Mouse (Mus musculus) forebrain, postnatal 0 days (tissue): Measurements from ENCODE around the gene Siae. TPM values are rescaled to one million over a fixed set of nuclear protein-coding genes. Genes with fewer than 3 reads are reported as not detected.

ENCODE experiments used
- ATAC-seq: fragments of 200-750 bp; cut with Nextera tagmentation; 2 replicates; pipeline ENCODE4 v1.8.0; 2017; ENCODE audit warnings: mild to moderate bottlenecking, moderate library complexity
- DNase-seq: peaks from one replicate; pipeline ENCODE4 v3.0.0-alpha.2; 2015
- H3K27ac ChIP-seq: fragments of 300-500 bp; sonication (generic); 2 replicates; pipeline ENCODE4 v1.5.1; 2014; ENCODE audit warnings: low read depth, mild to moderate bottlenecking, antibody characterized with exemption, low read length, moderate library complexity, mixed read lengths
- H3K27me3 ChIP-seq: fragments of 300-500 bp; sonication (generic); 2 replicates; pipeline ENCODE4 v1.6.1; 2014; ENCODE audit warnings: mild to moderate bottlenecking, low read length, mixed read lengths; ENCODE audit not compliant: insufficient read depth
- H3K36me3 ChIP-seq: fragments of 300-500 bp; sonication (generic); 2 replicates; pipeline ENCODE4 v1.6.1; 2014; ENCODE audit warnings: mild to moderate bottlenecking, moderate library complexity; ENCODE audit not compliant: insufficient read depth
- H3K4me1 ChIP-seq: fragments of 300-500 bp; sonication (generic); 2 replicates; pipeline ENCODE4 v1.6.1; 2014; ENCODE audit warnings: antibody characterized with exemption; ENCODE audit not compliant: insufficient read depth
- H3K4me2 ChIP-seq: fragments of 300-500 bp; sonication (generic); 2 replicates; pipeline ENCODE4 v1.6.1; 2014; ENCODE audit warnings: low read depth, mild to moderate bottlenecking, moderate library complexity
- H3K4me3 ChIP-seq: fragments of 300-500 bp; sonication (generic); 2 replicates; pipeline ENCODE4 v1.5.1; 2014; ENCODE audit warnings: low read depth, low read length, mixed read lengths
- H3K9ac ChIP-seq: fragments of 300-500 bp; sonication (generic); 2 replicates; pipeline ENCODE4 v1.6.1; 2014; ENCODE audit warnings: mild to moderate bottlenecking
- H3K9me3 ChIP-seq: fragments of 300-500 bp; sonication (generic); 2 replicates; pipeline ENCODE4 v1.6.1; 2016; ENCODE audit warnings: low read length
- CTCF ChIP-seq: sonication (generic); IDR thresholded peaks from 2 replicates; pipeline ENCODE4 v1.5.1; 2016; ENCODE audit warnings: antibody characterized with exemption, control low read depth, low read depth
- WGBS: fragments of 180-500 bp; shearing (Covaris S2); extraction: QIAGEN DNeasy Blood & Tissue Kit; methylation state at CpG from one replicate; pipeline ENCODE4 v1.1.7; 2014; 5-methylcytosine and 5-hydroxymethylcytosine counted together
- polyA plus RNA-seq: library from polyadenylated mRNA; unstranded; fragments of >200 nt; fragmentation: Nextera tagmentation; extraction: Ambion mirVana; gene quantifications from 2 replicates; pipeline ENCODE4 v1.2.1, GENCODE M21; 2015
- total RNA-seq: library from RNA; depleted of rRNA; stranded (reverse); fragments of >200 nt; gene quantifications from 2 replicates; pipeline ENCODE4 v1.2.3, GENCODE M21; 2014

The Siae gene
- total and polyA plus RNA-seq, 2 experiments from 2014 or later, result 13.7 to 13.8 TPM

DNA sequence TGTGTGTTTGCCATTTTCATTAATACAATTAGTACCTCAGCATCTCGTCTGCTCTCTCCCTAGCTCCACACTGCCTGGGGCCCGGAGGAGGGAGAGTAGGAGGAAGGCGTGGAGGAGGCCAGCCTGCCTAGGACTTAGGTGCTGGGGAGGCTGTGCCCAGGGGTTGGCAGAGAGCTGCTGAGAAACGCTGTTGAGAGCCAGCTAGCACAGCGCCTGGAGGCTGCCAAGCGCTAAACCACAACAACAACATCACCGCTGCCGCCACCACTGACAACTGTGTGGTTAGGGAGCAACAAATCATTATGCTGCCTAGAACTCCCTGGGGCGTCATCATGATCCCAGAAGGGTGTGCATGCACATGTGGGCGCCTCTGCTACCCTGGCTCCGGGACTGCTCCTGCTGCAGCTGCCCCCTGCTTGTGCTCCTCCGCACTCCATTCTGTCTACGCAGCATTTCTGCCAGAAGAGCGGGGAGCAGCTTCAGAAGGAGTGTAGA lies 21.0 kb downstream of the Siae start:
- DNase-seq, result peak; percentile 63
- Histone ChIP-seq H3K36me3 (no peaks in the 10 kb centered on the region), H3K27me3 (no peaks in the 10 kb centered on the region), H3K27ac (peak overlapping the region; percentile 64), H3K4me2 (peak overlapping the region; percentile 39), H3K4me1 (no peaks in the 10 kb centered on the region), H3K4me3 (no peak overlapping the region), H3K9me3 (no peaks in the 10 kb centered on the region), H3K9ac (no peak overlapping the region)
- ATAC-seq, result peak; percentile 84
- WGBS, result 22% methylated on average over 14 of the region's 14 CpGs
- no peak for TF ChIP-seq CTCF

DNA sequence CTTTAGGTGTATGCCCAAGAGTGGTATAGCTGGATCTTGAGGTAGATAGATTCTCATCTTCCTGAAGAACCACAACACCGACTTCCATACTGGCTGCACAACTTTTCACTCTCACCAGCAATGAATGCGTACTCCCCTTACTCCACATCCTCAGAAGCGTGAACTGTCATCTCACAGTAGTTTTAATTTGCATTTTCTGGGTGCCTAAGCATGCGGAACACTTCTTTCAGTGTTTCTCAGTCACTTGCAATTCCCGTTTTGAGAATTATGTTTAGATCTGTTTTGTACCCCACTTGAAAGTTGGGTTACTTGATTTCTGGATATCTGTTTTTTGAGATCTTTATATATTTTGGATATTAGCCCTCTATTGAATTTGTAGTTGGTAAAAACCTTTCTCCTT lies 28.1 kb downstream of the Siae start:
- DNase-seq, result no peak
- Histone ChIP-seq H3K27ac (no peak overlapping the region), H3K36me3 (no peaks in the 10 kb centered on the region), H3K4me1 (no peaks in the 10 kb centered on the region), H3K9me3 (no peaks in the 10 kb centered on the region), H3K27me3 (no peaks in the 10 kb centered on the region), H3K4me2 (no peak overlapping the region), H3K9ac (no peak overlapping the region), H3K4me3 (no peak overlapping the region)
- no peak for ATAC-seq
- 88% methylated on average over 5 of the region's 5 CpGs for WGBS
- TF ChIP-seq CTCF, result no peak

- H3K27ac ChIP-seq, result no peak overlapping the region
- TF ChIP-seq CTCF, result no peak
- no peaks in the 10 kb centered on the region for H3K27me3 ChIP-seq
- peak; percentile 43; the same call in 1 of the 2 replicates for ATAC-seq
- H3K36me3 ChIP-seq, result no peaks in the 10 kb centered on the region
- H3K4me3 ChIP-seq, result no peak overlapping the region
- DNase-seq, result no peak
- H3K9me3 ChIP-seq, result no peaks in the 10 kb centered on the region
- no peak overlapping the region for H3K9ac ChIP-seq
- 60% methylated on average over 4 of the region's 4 CpGs for WGBS
- no peak overlapping the region for H3K4me2 ChIP-seq
- H3K4me1 ChIP-seq, result no peaks in the 10 kb centered on the region
Observed at GRCm38 (mm10) chr9:37586718-37587117, 31.2 kb downstream of the Siae start.

DNA sequence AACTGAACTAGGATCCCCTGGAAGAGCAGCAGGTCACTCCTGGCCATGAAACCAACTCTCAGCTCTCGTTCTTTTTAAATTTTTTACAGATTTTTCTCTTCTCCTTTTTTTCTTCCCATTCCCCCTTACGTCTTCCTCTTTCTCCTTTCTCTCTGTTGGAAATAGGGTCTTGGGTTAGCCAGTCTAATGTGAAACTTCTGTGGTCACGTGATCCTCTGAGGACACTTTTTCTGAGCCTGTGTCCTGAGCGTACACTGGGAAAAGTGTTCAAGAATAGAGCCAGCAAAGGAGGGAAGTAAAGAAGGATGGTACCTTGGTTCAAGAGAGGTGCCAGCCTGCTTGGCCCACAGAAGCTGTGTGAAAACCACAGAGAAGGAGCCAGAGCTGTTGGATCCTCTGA lies 34.9 kb downstream of the Siae start:
- ATAC-seq (no peak), DNase-seq (no peak)
- TF ChIP-seq CTCF, result no peak
- WGBS, result 86% methylated on average over 4 of the region's 4 CpGs
- Histone ChIP-seq H3K9ac (no peak overlapping the region), H3K36me3 (no peaks in the 10 kb centered on the region), H3K4me3 (no peak overlapping the region), H3K9me3 (no peaks in the 10 kb centered on the region), H3K27ac (no peak overlapping the region), H3K27me3 (no peaks in the 10 kb centered on the region), H3K4me1 (no peaks in the 10 kb centered on the region), H3K4me2 (no peak overlapping the region)

DNA sequence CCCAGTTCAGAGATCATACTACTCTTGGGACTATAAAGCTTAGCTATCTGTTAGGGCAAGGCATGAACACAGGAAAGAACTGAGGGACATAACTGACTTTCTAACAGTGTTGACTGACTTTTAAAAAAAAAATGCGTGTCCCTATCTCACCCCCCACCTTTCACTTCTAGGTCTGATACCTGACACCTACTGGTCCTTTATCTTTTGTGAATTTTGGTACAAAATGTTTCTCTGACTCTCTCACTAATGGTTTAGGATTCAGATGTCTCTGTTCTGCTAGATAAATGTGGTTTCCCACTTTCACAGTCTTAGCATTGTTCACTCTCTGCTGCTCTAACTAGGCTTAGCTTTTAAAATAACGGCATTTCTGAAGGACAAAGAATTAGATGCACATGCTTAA lies 36.5 kb downstream of the Siae start:
- H3K9ac ChIP-seq, result no peak overlapping the region
- H3K27me3 ChIP-seq, result no peaks in the 10 kb centered on the region
- no peaks in the 10 kb centered on the region for H3K36me3 ChIP-seq
- DNase-seq (no peak), ATAC-seq (no peak)
- TF ChIP-seq CTCF, result no peak
- H3K27ac ChIP-seq, result no peak overlapping the region
- H3K9me3 ChIP-seq, result no peaks in the 10 kb centered on the region
- no peaks in the 10 kb centered on the region for H3K4me1 ChIP-seq
- H3K4me3 ChIP-seq, result no peak overlapping the region
- no peak overlapping the region for H3K4me2 ChIP-seq
- WGBS, result 70% methylated on average over 2 of the region's 2 CpGs

- no peak for TF ChIP-seq CTCF
- H3K27ac ChIP-seq, result no peak overlapping the region
- no peaks in the 10 kb centered on the region for H3K36me3 ChIP-seq
- ATAC-seq (no peak), DNase-seq (no peak)
- no peak overlapping the region for H3K9ac ChIP-seq
- H3K4me2 ChIP-seq, result no peak overlapping the region
- 58% methylated on average over 6 of the region's 6 CpGs for WGBS
- H3K4me3 ChIP-seq, result no peak overlapping the region
- H3K4me1 ChIP-seq, result no peaks in the 10 kb centered on the region
- H3K9me3 ChIP-seq, result no peaks in the 10 kb centered on the region
- no peaks in the 10 kb centered on the region for H3K27me3 ChIP-seq
Observed at GRCm38 (mm10) chr9:37592633-37593032, 37.1 kb downstream of the Siae start.

GRCm38 (mm10) chr9:37593690-37594089 lies 38.2 kb downstream of the Siae start:
- Histone ChIP-seq H3K4me3 (no peak overlapping the region), H3K4me1 (no peaks in the 10 kb centered on the region), H3K27ac (no peak overlapping the region), H3K9me3 (no peaks in the 10 kb centered on the region), H3K27me3 (no peaks in the 10 kb centered on the region), H3K9ac (no peak overlapping the region), H3K36me3 (no peaks in the 10 kb centered on the region), H3K4me2 (no peak overlapping the region)
- 82% methylated on average over 3 of the region's 3 CpGs for WGBS
- TF ChIP-seq CTCF, result no peak
- ATAC-seq (no peak), DNase-seq (no peak)

- 96% methylated on average over 1 of the region's 1 CpGs for WGBS
- no peak for TF ChIP-seq CTCF
Observed at GRCm38 (mm10) chr9:37595570-37595969, 40.1 kb downstream of the Siae start.

More at GRCm38 (mm10) chr9:37595570-37595969, 40.1 kb downstream of the Siae start:
- no peaks in the 10 kb centered on the region for H3K27me3 ChIP-seq
- H3K9ac ChIP-seq, result no peak overlapping the region
- no peak overlapping the region for H3K27ac ChIP-seq
- no peaks in the 10 kb centered on the region for H3K36me3 ChIP-seq
- ATAC-seq (no peak), DNase-seq (no peak)
- no peak overlapping the region for H3K4me3 ChIP-seq
- H3K4me2 ChIP-seq, result no peak overlapping the region
- H3K4me1 ChIP-seq, result no peaks in the 10 kb centered on the region
- no peaks in the 10 kb centered on the region for H3K9me3 ChIP-seq
